ENCODE assay signal across 26 mouse cellular contexts in genomic region chr7:131953402-131953801, GRCm38 (mm10). TPM values are rescaled to one million over a fixed set of nuclear protein-coding genes. Genes with fewer than 3 reads are reported as not detected.
DNase-seq lines count a peak whose midpoint lies in the region; ATAC-seq and TF ChIP-seq lines count a peak whose summit lies in the region.
"Had no signal": no experiment of that assay in that cellular context is flagged by ENCODE, and none has a peak within 500 bp of the region (broad histone marks: within the 10 kb centered on the region; RNA-seq: fewer than 3 reads in every experiment).

No protein-coding gene starts in this region.

- no peak for DNase-seq in forebrain, embryonic 10.5 days (ENCODE audit: extremely low spot score, low spot score)
- no peak for DNase-seq in forebrain, postnatal 0 days
- no peak for DNase-seq in forebrain, embryonic 11.5 days (ENCODE audit: low spot score)
- DNase-seq in midbrain, embryonic 11.5 days (ENCODE audit: low spot score, missing footprints): peak; percentile 49
- peak; percentile 68 for DNase-seq in brain, embryonic 14.5 days (ENCODE audit: low read depth)
- DNase-seq in hindbrain, embryonic 11.5 days (ENCODE audit: low spot score): no peak
- DNase-seq: adrenal gland, adult 8-10 months; adrenal gland, postnatal 14 days; adrenal gland, postnatal 36 days; cerebellum, adult 11 months; cerebellum, adult 18-20 months; cerebellum, adult 8-10 months; cerebellum, adult 9-11 months; cerebellum, postnatal 14 days; cerebellum, postnatal 36 days; embryo, embryonic 11 days had no signal

- H3K9me3 ChIP-seq in forebrain, embryonic 15.5 days: no peaks in the 10 kb centered on the region
- H3K9me3 ChIP-seq in forebrain, embryonic 10.5 days: no peaks in the 10 kb centered on the region
- H3K9me3 ChIP-seq in forebrain, postnatal 0 days (ENCODE audit: low read length): no peaks in the 10 kb centered on the region
- H3K9me3 ChIP-seq in forebrain, embryonic 11.5 days (ENCODE audit: control insufficient read depth, low read length): no peaks in the 10 kb centered on the region
- no peaks in the 10 kb centered on the region for H3K9me3 ChIP-seq in midbrain, embryonic 11.5 days (ENCODE audit: control insufficient read depth, low read length)
- no peaks in the 10 kb centered on the region for H3K9me3 ChIP-seq in midbrain, embryonic 15.5 days
- H3K9me3 ChIP-seq in hindbrain, embryonic 11.5 days (ENCODE audit: control insufficient read depth, low read length): no peaks in the 10 kb centered on the region
- H3K9me3 ChIP-seq: embryonic facial prominence, embryonic 13.5 days; embryonic facial prominence, embryonic 15.5 days had no signal

- TF ChIP-seq CTCF in forebrain, postnatal 0 days (IDR thresholded peaks at IDR 0.05; ENCODE audit: low read depth): no peak
- TF ChIP-seq CTCF in brain, embryonic 14.5 days (IDR thresholded peaks at IDR 0.05; ENCODE audit: borderline replicate concordance, extremely low read depth, insufficient read depth, insufficient read length): no peak

- no peak for TF ChIP-seq POLR2A in brain, embryonic 14.5 days (IDR thresholded peaks at IDR 0.05; ENCODE audit: borderline replicate concordance, extremely low read depth, insufficient read depth, insufficient read length, poor library complexity, severe bottlenecking)

- H3K9ac ChIP-seq in forebrain, embryonic 15.5 days (replicated peaks): no peak overlapping the region
- H3K9ac ChIP-seq in forebrain, postnatal 0 days: no peak overlapping the region
- H3K9ac ChIP-seq in forebrain, embryonic 11.5 days (ENCODE audit: low read length): no peak overlapping the region
- no peak overlapping the region for H3K9ac ChIP-seq in midbrain, embryonic 11.5 days (ENCODE audit: low read length)
- H3K9ac ChIP-seq in midbrain, embryonic 15.5 days: no peak overlapping the region
- no peak overlapping the region for H3K9ac ChIP-seq in hindbrain, embryonic 11.5 days (ENCODE audit: low read depth, low read length)
- H3K9ac ChIP-seq: embryonic facial prominence, embryonic 13.5 days; embryonic facial prominence, embryonic 15.5 days had no signal

- H3K4me1 ChIP-seq in forebrain, embryonic 15.5 days: peaks cover 6% of the 10 kb centered on the region
- peaks cover 13% of the 10 kb centered on the region; the same call in 1 of the 2 replicates for H3K4me1 ChIP-seq in forebrain, embryonic 10.5 days
- H3K4me1 ChIP-seq in forebrain, postnatal 0 days (ENCODE audit: insufficient read depth): no peaks in the 10 kb centered on the region
- H3K4me1 ChIP-seq in forebrain, embryonic 11.5 days (replicated peaks; ENCODE audit: control insufficient read depth, insufficient read depth, low read length): no peaks in the 10 kb centered on the region; the same call in 1 of the 2 replicates
- H3K4me1 ChIP-seq in midbrain, embryonic 11.5 days (ENCODE audit: control insufficient read depth, insufficient read depth, low read length): peaks cover 2% of the 10 kb centered on the region; the same call in 1 of the 2 replicates
- no peaks in the 10 kb centered on the region for H3K4me1 ChIP-seq in midbrain, embryonic 15.5 days
- no peaks in the 10 kb centered on the region for H3K4me1 ChIP-seq in hindbrain, embryonic 11.5 days (replicated peaks; ENCODE audit: control insufficient read depth, insufficient read depth, low read length)
- H3K4me1 ChIP-seq: embryonic facial prominence, embryonic 13.5 days; embryonic facial prominence, embryonic 15.5 days had no signal

- no peaks in the 10 kb centered on the region for H3K27me3 ChIP-seq in forebrain, embryonic 15.5 days
- no peaks in the 10 kb centered on the region for H3K27me3 ChIP-seq in forebrain, embryonic 10.5 days (ENCODE audit: poor library complexity, severe bottlenecking)
- H3K27me3 ChIP-seq in forebrain, postnatal 0 days (ENCODE audit: insufficient read depth, low read length): no peaks in the 10 kb centered on the region
- no peaks in the 10 kb centered on the region for H3K27me3 ChIP-seq in forebrain, embryonic 11.5 days (ENCODE audit: control insufficient read depth, insufficient read depth, low read length)
- no peaks in the 10 kb centered on the region for H3K27me3 ChIP-seq in midbrain, embryonic 11.5 days (ENCODE audit: control insufficient read depth, insufficient read depth, low read length)
- no peaks in the 10 kb centered on the region for H3K27me3 ChIP-seq in midbrain, embryonic 15.5 days (replicated peaks)
- H3K27me3 ChIP-seq in hindbrain, embryonic 11.5 days (ENCODE audit: control insufficient read depth, insufficient read depth, low read length): no peaks in the 10 kb centered on the region

- H3K27ac ChIP-seq in forebrain, embryonic 15.5 days (replicated peaks): peak overlapping the region; percentile 21; the same call in 1 of the 2 replicates
- no peak overlapping the region for H3K27ac ChIP-seq in forebrain, embryonic 10.5 days
- H3K27ac ChIP-seq in forebrain, postnatal 0 days (ENCODE audit: low read depth, low read length): no peak overlapping the region
- no peak overlapping the region for H3K27ac ChIP-seq in forebrain, embryonic 11.5 days (ENCODE audit: low read depth, low read length)
- H3K27ac ChIP-seq in midbrain, embryonic 11.5 days (ENCODE audit: low read depth, low read length): no peak overlapping the region
- H3K27ac ChIP-seq in midbrain, embryonic 15.5 days: no peak overlapping the region
- no peak overlapping the region for H3K27ac ChIP-seq in hindbrain, embryonic 11.5 days (ENCODE audit: low read depth, low read length)
- H3K27ac ChIP-seq: embryonic facial prominence, embryonic 13.5 days; embryonic facial prominence, embryonic 15.5 days had no signal

- H3K36me3 ChIP-seq in forebrain, embryonic 15.5 days: no peaks in the 10 kb centered on the region
- no peaks in the 10 kb centered on the region for H3K36me3 ChIP-seq in forebrain, embryonic 10.5 days (replicated peaks)
- no peaks in the 10 kb centered on the region for H3K36me3 ChIP-seq in forebrain, postnatal 0 days (ENCODE audit: insufficient read depth)
- no peaks in the 10 kb centered on the region for H3K36me3 ChIP-seq in forebrain, embryonic 11.5 days (ENCODE audit: control insufficient read depth, insufficient read depth, low read length)
- H3K36me3 ChIP-seq in midbrain, embryonic 11.5 days (ENCODE audit: control insufficient read depth, insufficient read depth, low read length): no peaks in the 10 kb centered on the region
- no peaks in the 10 kb centered on the region for H3K36me3 ChIP-seq in midbrain, embryonic 15.5 days (replicated peaks)
- H3K36me3 ChIP-seq in hindbrain, embryonic 11.5 days (ENCODE audit: control insufficient read depth, insufficient read depth, low read length): no peaks in the 10 kb centered on the region
- H3K36me3 ChIP-seq: embryonic facial prominence, embryonic 13.5 days; embryonic facial prominence, embryonic 15.5 days had no signal

- WGBS in forebrain, embryonic 15.5 days: 14% methylated on average over 3 of the region's 3 CpGs
- 58% methylated on average over 3 of the region's 3 CpGs for WGBS in forebrain, embryonic 10.5 days
- 22% methylated on average over 3 of the region's 3 CpGs for WGBS in forebrain, postnatal 0 days
- WGBS in forebrain, embryonic 11.5 days: 39% methylated on average over 3 of the region's 3 CpGs
- WGBS in midbrain, embryonic 11.5 days: 51% methylated on average over 3 of the region's 3 CpGs
- WGBS in midbrain, embryonic 15.5 days: 41% methylated on average over 3 of the region's 3 CpGs
- WGBS in hindbrain, embryonic 11.5 days: 58% methylated on average over 3 of the region's 3 CpGs

- no peak overlapping the region for H3K4me3 ChIP-seq in forebrain, embryonic 15.5 days
- H3K4me3 ChIP-seq in forebrain, embryonic 10.5 days: no peak overlapping the region
- no peak overlapping the region for H3K4me3 ChIP-seq in forebrain, postnatal 0 days (ENCODE audit: low read depth, low read length)
- H3K4me3 ChIP-seq in forebrain, embryonic 11.5 days (ENCODE audit: low read depth, low read length): no peak overlapping the region
- H3K4me3 ChIP-seq in midbrain, embryonic 11.5 days (ENCODE audit: low read depth, low read length): no peak overlapping the region
- no peak overlapping the region for H3K4me3 ChIP-seq in midbrain, embryonic 15.5 days
- no peak overlapping the region for H3K4me3 ChIP-seq in hindbrain, embryonic 11.5 days (ENCODE audit: low read depth, low read length)
- H3K4me3 ChIP-seq: embryonic facial prominence, embryonic 13.5 days; embryonic facial prominence, embryonic 15.5 days; erythroblast, embryonic 14.5 days had no signal

- H3K4me2 ChIP-seq in forebrain, embryonic 15.5 days (replicated peaks): no peak overlapping the region
- H3K4me2 ChIP-seq in forebrain, postnatal 0 days (ENCODE audit: low read depth): no peak overlapping the region
- no peak overlapping the region for H3K4me2 ChIP-seq in forebrain, embryonic 11.5 days (ENCODE audit: low read depth, low read length, severe bottlenecking)
- no peak overlapping the region for H3K4me2 ChIP-seq in midbrain, embryonic 11.5 days
- H3K4me2 ChIP-seq in midbrain, embryonic 15.5 days: no peak overlapping the region
- H3K4me2 ChIP-seq in hindbrain, embryonic 11.5 days (replicated peaks; ENCODE audit: low read depth, low read length): no peak overlapping the region
- H3K4me2 ChIP-seq: embryonic facial prominence, embryonic 13.5 days; embryonic facial prominence, embryonic 15.5 days had no signal

- no peak for ATAC-seq in forebrain, embryonic 15.5 days (replicated peaks)
- ATAC-seq in forebrain, postnatal 0 days: 0 out of 2 replicates have a peak, but pooled peaks have one; percentile 27
- ATAC-seq in forebrain, embryonic 11.5 days (replicated peaks; ENCODE audit: low FRiP score): no peak
- no peak for ATAC-seq in midbrain, embryonic 11.5 days (ENCODE audit: low FRiP score)
- ATAC-seq in midbrain, embryonic 15.5 days (replicated peaks): no peak
- no peak for ATAC-seq in hindbrain, embryonic 11.5 days (ENCODE audit: low FRiP score)
- ATAC-seq: activated CD4-positive, CD25-positive, alpha-beta regulatory T cell, adult 4 months had no signal

RNA-seq across cellular contexts. Expression of gene Gpr26, which starts 12.9 kb away (rescaled TPM):
- 2.3 and 2.6 TPM in 2 replicates for polyA plus RNA-seq in forebrain, embryonic 15.5 days (2015; fragmentation: Nextera tagmentation; extraction: Ambion mirVana)
- 0.02 TPM in 1 of 2 replicates, not detected in the other for polyA plus RNA-seq in forebrain, embryonic 10.5 days (2016; fragmentation: Nextera tagmentation; extraction: Ambion mirVana)
- 23.4 and 27.1 TPM in 2 replicates for total RNA-seq in forebrain, postnatal 0 days (2014; rRNA removed)
- 2.1 and 3.2 TPM in 2 replicates for polyA plus RNA-seq in forebrain, postnatal 0 days (2015; fragmentation: Nextera tagmentation; extraction: Ambion mirVana)
- 0.15 and 0.25 TPM in 2 replicates for polyA plus RNA-seq in forebrain, embryonic 11.5 days (2014; fragmentation: Nextera tagmentation; extraction: Ambion mirVana)
- 0.15 and 0.18 TPM in 2 replicates for polyA plus RNA-seq in midbrain, embryonic 11.5 days (2014; fragmentation: Nextera tagmentation; extraction: Ambion mirVana)
- polyA plus RNA-seq in midbrain, embryonic 15.5 days (2015; fragmentation: Nextera tagmentation; extraction: Ambion mirVana): 3.0 and 3.2 TPM in 2 replicates
- polyA plus RNA-seq in brain, embryonic 14.5 days (2012; rRNA removed): 11.4 and 12.0 TPM in 2 replicates
- 0.10 and 0.14 TPM in 2 replicates for polyA plus RNA-seq in hindbrain, embryonic 11.5 days (2014; fragmentation: Nextera tagmentation; extraction: Ambion mirVana)
- total RNA-seq: adrenal gland, adult 18-20 months; adrenal gland, postnatal 14 days; adrenal gland, postnatal 36 days; common myeloid progenitor, adult 5-6 weeks; MEL had no signal
- polyA plus RNA-seq: activated CD4-positive, CD25-positive, alpha-beta regulatory T cell, adult 4 months; C2C12; embryonic facial prominence, embryonic 15.5 days; erythroblast, embryonic 14.5 days had no signal

Comparison
In these comparisons a context has a peak if more than half of its experiments do, and no peak if none do; other contexts are left out.
1. DNase-seq: peak in midbrain, embryonic 11.5 days (single experiment) and brain, embryonic 14.5 days (single experiment); none in forebrain, embryonic 10.5 days (single experiment), forebrain, postnatal 0 days (single experiment), forebrain, embryonic 11.5 days (single experiment) and hindbrain, embryonic 11.5 days (single experiment).